Mouse (Mus musculus): ENCODE data around the gene Pde1b. TPM values are rescaled to one million over a fixed set of nuclear protein-coding genes. Genes with fewer than 3 reads are reported as not detected.
A peak's percentile ranks its signal among the peaks of the same experiment; 100 is the strongest.

Pde1b gene
- polyA plus RNA-seq, 1 experiment, result 3.4 TPM

- TF ChIP-seq CTCF (IDR thresholded peaks at IDR 0.05; ENCODE audit: borderline replicate concordance, insufficient read depth, low read length) (no peak), POLR2A (IDR thresholded peaks at IDR 0.05; ENCODE audit: low read depth, low read length) (no peak)
- Histone ChIP-seq H3K4me3 (ENCODE audit: insufficient read depth, low read length) (peak overlapping the region; percentile 45), H3K4me1 (ENCODE audit: control insufficient read depth, insufficient read depth, low read length) (no peaks in the 10 kb centered on the region), H3K27ac (ENCODE audit: insufficient read depth, low read length) (no peak overlapping the region)
These were observed 392 bp downstream of the Pde1b start for GRCm38 (mm10) chr15:103503251-103503600.

DNA sequence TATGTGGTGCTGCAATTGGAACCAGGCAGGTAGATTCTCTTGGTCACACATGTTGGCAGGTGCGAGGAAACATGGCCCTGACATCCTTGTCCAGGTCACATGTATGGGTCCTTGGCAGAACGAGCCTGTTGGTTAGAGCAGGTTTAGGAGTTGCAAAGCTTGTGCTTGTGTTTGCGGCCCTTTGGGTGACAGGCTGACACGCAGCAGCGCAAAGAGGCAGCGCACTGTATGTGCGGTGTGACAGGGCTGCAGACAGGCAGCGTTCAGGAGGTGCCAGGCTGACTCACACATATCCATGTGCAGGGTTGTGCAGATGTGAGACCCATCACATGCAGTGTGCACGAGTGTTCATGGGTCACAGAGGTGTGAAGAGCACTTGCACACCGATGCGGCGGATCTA, 826 bp downstream of the Pde1b start:
- Histone ChIP-seq H3K4me3 (ENCODE audit: insufficient read depth, low read length) (no peak overlapping the region), H3K27ac (ENCODE audit: insufficient read depth, low read length) (no peak overlapping the region), H3K4me1 (ENCODE audit: control insufficient read depth, insufficient read depth, low read length) (no peaks in the 10 kb centered on the region)
- TF ChIP-seq CTCF (IDR thresholded peaks at IDR 0.05; ENCODE audit: borderline replicate concordance, insufficient read depth, low read length) (no peak), POLR2A (IDR thresholded peaks at IDR 0.05; ENCODE audit: low read depth, low read length) (no peak)

GRCm38 (mm10) chr15:103509317-103509716, 6.5 kb downstream of the Pde1b start:
- H3K4me3 ChIP-seq (ENCODE audit: insufficient read depth, low read length), result no peak overlapping the region
- H3K27ac ChIP-seq (ENCODE audit: insufficient read depth, low read length), result no peak overlapping the region
- no peaks in the 10 kb centered on the region for H3K4me1 ChIP-seq (ENCODE audit: control insufficient read depth, insufficient read depth, low read length)
- TF ChIP-seq POLR2A (IDR thresholded peaks at IDR 0.05; ENCODE audit: low read depth, low read length), result no peak
- TF ChIP-seq CTCF (IDR thresholded peaks at IDR 0.05; ENCODE audit: borderline replicate concordance, insufficient read depth, low read length), result no peak

DNA sequence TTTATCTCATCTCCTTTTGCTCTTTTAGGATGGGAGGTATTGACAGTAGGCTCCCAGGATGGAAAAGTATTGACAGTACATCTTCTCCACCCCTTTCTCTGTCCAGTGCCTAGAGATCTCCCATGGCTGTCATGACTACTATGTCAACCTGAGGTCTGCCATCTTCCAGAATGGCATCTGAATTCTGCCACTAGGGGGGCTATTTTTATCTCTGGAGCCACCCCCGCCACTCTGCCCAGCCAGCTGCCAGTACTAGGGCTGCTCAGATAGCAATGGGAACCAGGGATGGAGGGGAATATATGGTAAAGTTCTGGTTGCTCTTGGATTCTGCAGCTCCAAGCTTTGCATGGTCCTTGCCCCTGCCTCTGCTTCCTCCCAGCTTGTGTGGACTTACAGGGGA, 8.8 kb downstream of the Pde1b start:
- no peak overlapping the region for H3K27ac ChIP-seq (ENCODE audit: insufficient read depth, low read length)
- H3K4me1 ChIP-seq (ENCODE audit: control insufficient read depth, insufficient read depth, low read length), result 0 out of 2 replicates have a peak, but pooled peaks cover 3% of the 10 kb centered on the region
- no peak overlapping the region for H3K4me3 ChIP-seq (ENCODE audit: insufficient read depth, low read length)
- TF ChIP-seq POLR2A (IDR thresholded peaks at IDR 0.05; ENCODE audit: low read depth, low read length) (no peak), CTCF (IDR thresholded peaks at IDR 0.05; ENCODE audit: borderline replicate concordance, insufficient read depth, low read length) (no peak)

DNA sequence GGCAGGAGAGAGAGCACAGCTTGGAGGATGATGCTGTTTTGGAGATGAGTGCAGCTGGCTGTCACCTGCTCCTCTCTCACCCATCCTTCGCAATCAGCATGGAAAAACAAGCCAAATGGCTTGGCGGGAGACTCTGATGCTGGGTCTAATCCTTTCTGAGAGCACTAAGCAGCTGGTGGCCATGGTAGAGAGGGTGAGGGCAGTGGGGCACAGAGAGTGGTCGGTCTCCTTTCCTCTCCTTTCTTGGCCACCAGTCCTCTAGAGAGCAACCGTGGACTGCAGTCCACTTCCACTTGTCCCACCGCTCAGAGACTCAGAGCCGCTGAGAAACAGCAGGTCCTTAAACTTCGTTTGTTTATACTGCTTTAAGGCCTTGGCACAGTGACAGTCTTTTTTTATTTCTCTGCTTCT, 10.8 kb downstream of the Pde1b start:
- Histone ChIP-seq H3K4me3 (ENCODE audit: insufficient read depth, low read length) (no peak overlapping the region), H3K27ac (ENCODE audit: insufficient read depth, low read length) (no peak overlapping the region), H3K4me1 (ENCODE audit: control insufficient read depth, insufficient read depth, low read length) (peaks cover 6% of the 10 kb centered on the region; the same call in 1 of the 2 replicates)
- no peak for TF ChIP-seq POLR2A (IDR thresholded peaks at IDR 0.05; ENCODE audit: low read depth, low read length)
- no peak for TF ChIP-seq CTCF (IDR thresholded peaks at IDR 0.05; ENCODE audit: borderline replicate concordance, insufficient read depth, low read length)

GRCm38 (mm10) chr15:103514119-103514518, 11.3 kb downstream of the Pde1b start:
- H3K4me1 ChIP-seq (ENCODE audit: control insufficient read depth, insufficient read depth, low read length), result peaks cover 9% of the 10 kb centered on the region; the same call in 1 of the 2 replicates
- no peak overlapping the region for H3K27ac ChIP-seq (ENCODE audit: insufficient read depth, low read length)
- peak overlapping the region; percentile 28; the same call in 1 of the 2 replicates for H3K4me3 ChIP-seq (ENCODE audit: insufficient read depth, low read length)
- TF ChIP-seq CTCF (IDR thresholded peaks at IDR 0.05; ENCODE audit: borderline replicate concordance, insufficient read depth, low read length) (no peak), POLR2A (IDR thresholded peaks at IDR 0.05; ENCODE audit: low read depth, low read length) (peak; percentile 75)

- Histone ChIP-seq H3K4me3 (ENCODE audit: insufficient read depth, low read length) (no peak overlapping the region), H3K27ac (ENCODE audit: insufficient read depth, low read length) (no peak overlapping the region), H3K4me1 (ENCODE audit: control insufficient read depth, insufficient read depth, low read length) (peaks cover 12% of the 10 kb centered on the region; the same call in 1 of the 2 replicates)
- no peak for TF ChIP-seq CTCF (IDR thresholded peaks at IDR 0.05; ENCODE audit: borderline replicate concordance, insufficient read depth, low read length)
- 0 out of 2 replicates have a peak, but pooled peaks have one; percentile 32 for TF ChIP-seq POLR2A (IDR thresholded peaks at IDR 0.05; ENCODE audit: low read depth, low read length)
These were observed 12.1 kb downstream of the Pde1b start for GRCm38 (mm10) chr15:103514914-103515313.

- H3K27ac ChIP-seq (ENCODE audit: insufficient read depth, low read length), result peak overlapping the region; percentile 54; the same call in 1 of the 2 replicates
- H3K4me1 ChIP-seq (ENCODE audit: control insufficient read depth, insufficient read depth, low read length), result peaks cover 12% of the 10 kb centered on the region; the same call in 1 of the 2 replicates
- no peak for TF ChIP-seq CTCF (IDR thresholded peaks at IDR 0.05; ENCODE audit: borderline replicate concordance, insufficient read depth, low read length)
- no peak for TF ChIP-seq POLR2A (IDR thresholded peaks at IDR 0.05; ENCODE audit: low read depth, low read length)
- H3K4me3 ChIP-seq (ENCODE audit: insufficient read depth, low read length), result no peak overlapping the region
These were observed 16.0 kb downstream of the Pde1b start for GRCm38 (mm10) chr15:103518600-103519385.

- no peak for TF ChIP-seq POLR2A (IDR thresholded peaks at IDR 0.05; ENCODE audit: low read depth, low read length)
- no peak for TF ChIP-seq CTCF (IDR thresholded peaks at IDR 0.05; ENCODE audit: borderline replicate concordance, insufficient read depth, low read length)
- Histone ChIP-seq H3K4me1 (ENCODE audit: control insufficient read depth, insufficient read depth, low read length) (peaks cover 12% of the 10 kb centered on the region; the same call in 1 of the 2 replicates), H3K27ac (ENCODE audit: insufficient read depth, low read length) (no peak overlapping the region), H3K4me3 (ENCODE audit: insufficient read depth, low read length) (no peak overlapping the region)
These were observed 16.8 kb downstream of the Pde1b start for GRCm38 (mm10) chr15:103519386-103520378.
